Mouse (Mus musculus) small intestine, adult 2 months (tissue): ENCODE measurements at regions not wholly inside any gene's neighbourhood (a gene's known extent, or its start where the extent isn't known, plus 50 kb on each side); places are given as distances from the start of the nearest gene placed in this dataset.

Experiments
- CTCF ChIP-seq: fragments of 200-500 bp; IDR thresholded peaks from 2 replicates; pipeline ENCODE4 v1.5.1; 2012; ENCODE audit warnings: low read depth, mild to moderate bottlenecking, control low read depth, inconsistent platforms, low read length, moderate library complexity, mixed read lengths; ENCODE audit not compliant: insufficient replicate concordance, insufficient read length; ENCODE audit errors: extremely low read depth
- POLR2A ChIP-seq: fragments of 200-500 bp; IDR thresholded peaks from 2 replicates; pipeline ENCODE4 v1.6.1; 2012; ENCODE audit warnings: low read depth, mild to moderate bottlenecking, control low read depth, inconsistent platforms, low read length, moderate library complexity

DNA sequence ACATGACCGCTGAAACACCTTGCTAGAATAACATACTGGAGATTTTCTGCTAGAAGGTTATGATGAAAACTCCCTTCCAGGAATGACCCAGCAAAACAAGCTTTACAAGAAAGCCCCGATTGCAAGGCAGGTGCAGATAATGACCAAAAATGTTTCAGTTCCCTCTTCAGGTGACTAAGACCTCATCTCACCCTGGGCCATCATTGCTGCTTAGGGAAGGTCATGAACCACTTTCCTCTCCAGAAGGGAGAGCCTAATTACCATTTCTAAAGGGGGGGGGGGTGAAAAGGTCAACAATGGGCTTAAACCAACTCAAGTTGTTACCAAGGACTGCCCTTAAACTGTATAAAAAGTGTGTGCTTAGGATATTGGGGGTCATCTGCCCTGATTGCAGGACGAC, 59.8 kb upstream of the Speer4c start:
- TF ChIP-seq CTCF: no peak
- no peak for TF ChIP-seq POLR2A
